In genomic region chr1:93937807-93938206, GRCm38 (mm10) we compare ENCODE assay signal across 19 mouse cellular contexts. TPM values are rescaled to one million over a fixed set of nuclear protein-coding genes. Genes with fewer than 3 reads are reported as not detected.
A peak's percentile ranks its signal among the peaks of the same experiment; 100 is the strongest.
DNase-seq lines count a peak whose midpoint lies in the region; ATAC-seq and TF ChIP-seq lines count a peak whose summit lies in the region.
"Not testable (repeated sequence)": the region's sequence is repeated elsewhere in the genome, so short reads cannot be mapped to it uniquely, and the experiment has no call there.
"Had no signal": no experiment of that assay in that cellular context is flagged by ENCODE, and none has a peak within 500 bp of the region (broad histone marks: within the 10 kb centered on the region; RNA-seq: fewer than 3 reads in every experiment).

No protein-coding gene starts in this region.

- H3K27me3 ChIP-seq in embryonic facial prominence, embryonic 14.5 days (replicated peaks; ENCODE audit: control insufficient read depth, insufficient read depth, low read length); limb, embryonic 14.5 days (ENCODE audit: control insufficient read depth, insufficient read depth, low read length); midbrain, embryonic 13.5 days: not testable (repeated sequence)

- H3K4me2 ChIP-seq in embryonic facial prominence, embryonic 14.5 days (ENCODE audit: low read depth, low read length); limb, embryonic 14.5 days (replicated peaks; ENCODE audit: low read depth, low read length, severe bottlenecking); midbrain, embryonic 13.5 days (replicated peaks): not testable (repeated sequence)

- not testable (repeated sequence) for H3K9ac ChIP-seq in embryonic facial prominence, embryonic 14.5 days (ENCODE audit: low read depth, low read length); limb, embryonic 14.5 days (ENCODE audit: low read depth, low read length, severe bottlenecking); midbrain, embryonic 13.5 days (replicated peaks)

- H3K36me3 ChIP-seq in embryonic facial prominence, embryonic 14.5 days (ENCODE audit: control insufficient read depth, insufficient read depth, low read length); limb, embryonic 14.5 days (ENCODE audit: control insufficient read depth, insufficient read depth, low read length); midbrain, embryonic 13.5 days: not testable (repeated sequence)

- 0 out of 2 replicates have a peak, but pooled peaks have one; percentile 22 for ATAC-seq in embryonic facial prominence, embryonic 14.5 days (ENCODE audit: low read depth)
- ATAC-seq in hematopoietic stem cell, adult 5-6 weeks (replicated peaks in 1 of 2; ENCODE audit: insufficient read depth in 1 of 2, low FRiP score in 2 of 2, low TSS enrichment in 1 of 2, low read depth in 1 of 2, poor library complexity in 2 of 2, severe bottlenecking in 2 of 2) = peak; percentile 44 to 62; a peak in 3 of 4 replicates
- ATAC-seq in limb, embryonic 14.5 days (ENCODE audit: low FRiP score, low read depth) = peak; percentile 52
- ATAC-seq in midbrain, embryonic 13.5 days = peak; percentile 32; the same call in 1 of the 2 replicates

- not testable (repeated sequence) for TF ChIP-seq POLR2A in limb, embryonic 14.5 days (IDR thresholded peaks at IDR 0.05; ENCODE audit: borderline replicate concordance, extremely low read depth, insufficient read depth, insufficient read length)

- H3K27ac ChIP-seq in embryonic facial prominence, embryonic 14.5 days (replicated peaks; ENCODE audit: low read depth, low read length); limb, embryonic 14.5 days (replicated peaks; ENCODE audit: low read depth, low read length); midbrain, embryonic 13.5 days: not testable (repeated sequence)

- H3K4me3 ChIP-seq in embryonic facial prominence, embryonic 14.5 days (ENCODE audit: low read depth, low read length); limb, embryonic 14.5 days (replicated peaks; ENCODE audit: low read length); midbrain, embryonic 13.5 days (replicated peaks): not testable (repeated sequence)

- DNase-seq in embryonic facial prominence, embryonic 14.5 days (ENCODE audit: low spot score); limb, embryonic 14.5 days (ENCODE audit: low spot score): not testable (repeated sequence)
- peak; percentile 48 to 54 for DNase-seq in frontal cortex, adult 2 months (ENCODE audit: extremely low spot score in 1 of 2, low spot score in 1 of 2)
- peak; percentile 15 for DNase-seq in right cerebral cortex, postnatal 14 days

- not testable (repeated sequence) for H3K4me1 ChIP-seq in embryonic facial prominence, embryonic 14.5 days (ENCODE audit: control insufficient read depth, insufficient read depth, low read length); limb, embryonic 14.5 days (ENCODE audit: control insufficient read depth, insufficient read depth, low read length); midbrain, embryonic 13.5 days (replicated peaks)

- 83% methylated on average over 1 of the region's 1 CpGs for WGBS in embryonic facial prominence, embryonic 14.5 days
- 43% methylated on average over 1 of the region's 1 CpGs for WGBS in limb, embryonic 14.5 days
- 57% methylated on average over 1 of the region's 1 CpGs for WGBS in midbrain, embryonic 13.5 days

- H3K9me3 ChIP-seq in embryonic facial prominence, embryonic 14.5 days (ENCODE audit: control insufficient read depth, low read length); limb, embryonic 14.5 days (ENCODE audit: control insufficient read depth, low read length); midbrain, embryonic 13.5 days: not testable (repeated sequence)

RNA-seq across cellular contexts. Expression of gene Gal3st2b, which starts 19.7 kb away (rescaled TPM):
- polyA plus RNA-seq in embryonic facial prominence, embryonic 14.5 days (2014; fragmentation: Nextera tagmentation; extraction: Ambion mirVana) = 0.25 TPM in 1 of 2 replicates, not detected in the other
- 0.10 TPM in 1 of 2 replicates, not detected in the other for polyA plus RNA-seq in frontal cortex, adult 2 months (2012; rRNA removed)
- total RNA-seq in hematopoietic stem cell, adult 5-6 weeks (2017) = not detected in 2 replicates
- polyA plus RNA-seq in limb, embryonic 14.5 days (2012; rRNA removed) = 0.18 and 0.50 TPM in 2 replicates
- 0.14 TPM in 1 of 2 replicates, not detected in the other for polyA plus RNA-seq in limb, embryonic 14.5 days (2014; fragmentation: Nextera tagmentation; extraction: Ambion mirVana)
- not detected in 2 replicates for polyA plus RNA-seq in midbrain, embryonic 13.5 days (2015; fragmentation: Nextera tagmentation; extraction: Ambion mirVana)
- total RNA-seq: adrenal gland, adult 18-20 months; CH12.LX; gastrocnemius, postnatal 25 days had no signal
- polyA plus RNA-seq: embryonic facial prominence, embryonic 12.5 days; erythroblast, embryonic 14.5 days; forebrain, embryonic 15.5 days; G1E; heart, embryonic 11.5 days; heart, embryonic 14.5 days; hindbrain, embryonic 10.5 days; hindbrain, embryonic 13.5 days had no signal

RNA-seq across cellular contexts. Expression of gene Gal3st2c, which starts 52.5 kb away (rescaled TPM):
- polyA plus RNA-seq in embryonic facial prominence, embryonic 14.5 days (2014; fragmentation: Nextera tagmentation; extraction: Ambion mirVana) = 0.04 TPM in 1 of 2 replicates, not detected in the other
- polyA plus RNA-seq in frontal cortex, adult 2 months (2012; rRNA removed) = 0.02 TPM in 1 of 2 replicates, not detected in the other
- total RNA-seq in hematopoietic stem cell, adult 5-6 weeks (2017) = not detected in 2 replicates
- polyA plus RNA-seq in limb, embryonic 14.5 days (2012; rRNA removed) = under 0.01 TPM in 1 of 2 replicates, not detected in the other
- not detected in 2 replicates for polyA plus RNA-seq in limb, embryonic 14.5 days (2014; fragmentation: Nextera tagmentation; extraction: Ambion mirVana)
- polyA plus RNA-seq in midbrain, embryonic 13.5 days (2015; fragmentation: Nextera tagmentation; extraction: Ambion mirVana) = not detected in 2 replicates
- total RNA-seq: CH12.LX had no signal
- polyA plus RNA-seq: embryonic facial prominence, embryonic 12.5 days; erythroblast, embryonic 14.5 days; forebrain, embryonic 12.5 days; forebrain, embryonic 15.5 days; G1E; heart, embryonic 11.5 days; hindbrain, embryonic 10.5 days; hindbrain, embryonic 13.5 days; hindbrain, embryonic 16.5 days had no signal
